22 mouse cellular contexts compared by ENCODE assay signal in genomic region chr16:89529846-89530245, GRCm38 (mm10). TPM values are rescaled to one million over a fixed set of nuclear protein-coding genes. Genes with fewer than 3 reads are reported as not detected.
DNase-seq lines count a peak whose midpoint lies in the region; ATAC-seq lines count a peak whose summit lies in the region.
"Had no signal": no experiment of that assay in that cellular context is flagged by ENCODE, and none has a peak within 500 bp of the region (broad histone marks: within the 10 kb centered on the region; RNA-seq: fewer than 3 reads in every experiment).

No protein-coding gene starts in this region.

- H3K4me3 ChIP-seq in forebrain, embryonic 10.5 days: no peak overlapping the region
- H3K4me3 ChIP-seq in forebrain, embryonic 12.5 days (replicated peaks): no peak overlapping the region
- H3K4me3 ChIP-seq in hindbrain, embryonic 13.5 days: no peak overlapping the region
- no peak overlapping the region for H3K4me3 ChIP-seq in midbrain, embryonic 14.5 days (replicated peaks; ENCODE audit: low read depth, low read length)

- peaks cover 37% of the 10 kb centered on the region for H3K4me1 ChIP-seq in forebrain, embryonic 10.5 days
- H3K4me1 ChIP-seq in forebrain, embryonic 12.5 days: peaks cover 36% of the 10 kb centered on the region
- H3K4me1 ChIP-seq in hindbrain, embryonic 13.5 days (replicated peaks): peaks cover 24% of the 10 kb centered on the region
- peaks cover 29% of the 10 kb centered on the region for H3K4me1 ChIP-seq in midbrain, embryonic 14.5 days (ENCODE audit: control insufficient read depth, insufficient read depth, low read length)

- H3K27me3 ChIP-seq in forebrain, embryonic 10.5 days (ENCODE audit: poor library complexity, severe bottlenecking): no peaks in the 10 kb centered on the region
- no peaks in the 10 kb centered on the region for H3K27me3 ChIP-seq in forebrain, embryonic 12.5 days
- no peaks in the 10 kb centered on the region for H3K27me3 ChIP-seq in hindbrain, embryonic 13.5 days
- no peaks in the 10 kb centered on the region for H3K27me3 ChIP-seq in midbrain, embryonic 14.5 days (ENCODE audit: control insufficient read depth, insufficient read depth, low read length)

- H3K27ac ChIP-seq in forebrain, embryonic 10.5 days: peak overlapping the region; percentile 68
- peak overlapping the region; percentile 71 for H3K27ac ChIP-seq in forebrain, embryonic 12.5 days
- H3K27ac ChIP-seq in hindbrain, embryonic 13.5 days: peak overlapping the region; percentile 69
- H3K27ac ChIP-seq in midbrain, embryonic 14.5 days (replicated peaks; ENCODE audit: low read depth, low read length): peak overlapping the region; percentile 78

- intact Hi-C loops in left cerebral cortex, postnatal 25 days (cut with DNase I): loop anchor here (5.0 kb wide), 1 partner anchor 232 kb away; no protein-coding TSS in a partner anchor

- H3K4me2 ChIP-seq in forebrain, embryonic 12.5 days: 0 out of 2 replicates have a peak overlapping the region, but pooled peaks have one; percentile 21
- H3K4me2 ChIP-seq in hindbrain, embryonic 13.5 days: no peak overlapping the region
- H3K4me2 ChIP-seq in midbrain, embryonic 14.5 days (ENCODE audit: low read length): peak overlapping the region; percentile 23; the same call in 1 of the 2 replicates

- H3K9ac ChIP-seq in forebrain, embryonic 12.5 days: 0 out of 2 replicates have a peak overlapping the region, but pooled peaks have one; percentile 12
- H3K9ac ChIP-seq in hindbrain, embryonic 13.5 days: no peak overlapping the region
- no peak overlapping the region for H3K9ac ChIP-seq in midbrain, embryonic 14.5 days (replicated peaks; ENCODE audit: low read length)

- H3K9me3 ChIP-seq in forebrain, embryonic 10.5 days: no peaks in the 10 kb centered on the region
- H3K9me3 ChIP-seq in forebrain, embryonic 12.5 days: no peaks in the 10 kb centered on the region
- H3K9me3 ChIP-seq in hindbrain, embryonic 13.5 days: no peaks in the 10 kb centered on the region
- H3K9me3 ChIP-seq in midbrain, embryonic 14.5 days (ENCODE audit: control insufficient read depth, low read length): no peaks in the 10 kb centered on the region

- 78% methylated on average over 7 of the region's 7 CpGs for WGBS in forebrain, embryonic 10.5 days
- 44% methylated on average over 7 of the region's 7 CpGs for WGBS in forebrain, embryonic 12.5 days
- WGBS in hindbrain, embryonic 13.5 days: 48% methylated on average over 7 of the region's 7 CpGs
- 30% methylated on average over 7 of the region's 7 CpGs for WGBS in midbrain, embryonic 14.5 days

- ATAC-seq in forebrain, embryonic 12.5 days (ENCODE audit: low FRiP score): peak; percentile 58
- ATAC-seq in hindbrain, embryonic 13.5 days (ENCODE audit: low FRiP score): peak; percentile 59; the same call in 1 of the 2 replicates
- ATAC-seq in midbrain, embryonic 14.5 days (ENCODE audit: low FRiP score, low TSS enrichment): peak; percentile 25; the same call in 1 of the 2 replicates
- ATAC-seq: CD4-positive, CD25-positive, alpha-beta regulatory T cell, adult 4 months had no signal

- H3K36me3 ChIP-seq in forebrain, embryonic 10.5 days (replicated peaks): no peaks in the 10 kb centered on the region
- H3K36me3 ChIP-seq in forebrain, embryonic 12.5 days (replicated peaks): no peaks in the 10 kb centered on the region
- H3K36me3 ChIP-seq in hindbrain, embryonic 13.5 days: no peaks in the 10 kb centered on the region
- no peaks in the 10 kb centered on the region for H3K36me3 ChIP-seq in midbrain, embryonic 14.5 days (ENCODE audit: control insufficient read depth, insufficient read depth, low read length)

- no peak for DNase-seq in forebrain, embryonic 10.5 days (ENCODE audit: extremely low spot score, low spot score)
- DNase-seq in midbrain, embryonic 14.5 days: peak; percentile 50
- no peak for DNase-seq in left cerebral cortex, postnatal 25 days (ENCODE audit: low spot score in 2 of 2)
- no peak for DNase-seq in frontal cortex, postnatal 10 days (ENCODE audit: low spot score in 2 of 2)
- no peak for DNase-seq in ovary, postnatal 36 days (ENCODE audit: low spot score)
- DNase-seq: adrenal gland, adult 2 months; cerebellum, postnatal 10 days; heart, adult 18-20 months; lung, adult 2 months; right cerebral cortex, postnatal 4 days; thymus, adult 18-20 months had no signal

RNA-seq across cellular contexts. Expression of gene Krtap7-1, which starts 21.7 kb away (rescaled TPM):
- polyA plus RNA-seq in forebrain, embryonic 10.5 days (2016; fragmentation: Nextera tagmentation; extraction: Ambion mirVana): not detected in 2 replicates
- polyA plus RNA-seq in forebrain, embryonic 12.5 days (2016; fragmentation: Nextera tagmentation; extraction: Ambion mirVana): not detected in 2 replicates
- 0.57 TPM in 1 of 2 replicates, not detected in the other for polyA plus RNA-seq in hindbrain, embryonic 13.5 days (2015; fragmentation: Nextera tagmentation; extraction: Ambion mirVana)
- polyA plus RNA-seq in midbrain, embryonic 14.5 days (2014; fragmentation: Nextera tagmentation; extraction: Ambion mirVana): 0.51 TPM in 1 of 2 replicates, not detected in the other
- not detected for total RNA-seq in left cerebral cortex, postnatal 25 days (2021)
- total RNA-seq: adrenal gland, adult 2 months; gastrocnemius, adult 18-20 months; heart, adult 18-20 months; layer of hippocampus, adult 8-10 months; liver, adult 2 months; MEL had no signal
- polyA plus RNA-seq: adrenal gland, adult 2 months; CD4-positive, CD25-positive, alpha-beta regulatory T cell, adult 4 months; embryonic facial prominence, embryonic 11.5 days; heart, embryonic 16.5 days; kidney, embryonic 14.5 days; liver, adult 2 months; lung, adult 2 months had no signal

RNA-seq across cellular contexts. Expression of gene Krtap11-1, which starts 41.1 kb away (rescaled TPM):
- not detected in 2 replicates for polyA plus RNA-seq in forebrain, embryonic 10.5 days (2016; fragmentation: Nextera tagmentation; extraction: Ambion mirVana)
- not detected in 2 replicates for polyA plus RNA-seq in forebrain, embryonic 12.5 days (2016; fragmentation: Nextera tagmentation; extraction: Ambion mirVana)
- not detected in 2 replicates for polyA plus RNA-seq in hindbrain, embryonic 13.5 days (2015; fragmentation: Nextera tagmentation; extraction: Ambion mirVana)
- not detected in 2 replicates for polyA plus RNA-seq in midbrain, embryonic 14.5 days (2014; fragmentation: Nextera tagmentation; extraction: Ambion mirVana)
- not detected for total RNA-seq in left cerebral cortex, postnatal 25 days (2021)
- total RNA-seq: adrenal gland, adult 2 months; gastrocnemius, adult 18-20 months; heart, adult 18-20 months; layer of hippocampus, adult 8-10 months; left cerebral cortex, postnatal 10 days; liver, adult 2 months; MEL had no signal
- polyA plus RNA-seq: adrenal gland, adult 2 months; CD4-positive, CD25-positive, alpha-beta regulatory T cell, adult 4 months; embryonic facial prominence, embryonic 11.5 days; heart, embryonic 16.5 days; kidney, embryonic 14.5 days; liver, adult 2 months; lung, adult 2 months had no signal

RNA-seq across cellular contexts. Expression of gene Krtap8-1, which starts 42.1 kb away (rescaled TPM):
- polyA plus RNA-seq in forebrain, embryonic 10.5 days (2016; fragmentation: Nextera tagmentation; extraction: Ambion mirVana): not detected in 2 replicates
- not detected in 2 replicates for polyA plus RNA-seq in forebrain, embryonic 12.5 days (2016; fragmentation: Nextera tagmentation; extraction: Ambion mirVana)
- not detected in 2 replicates for polyA plus RNA-seq in hindbrain, embryonic 13.5 days (2015; fragmentation: Nextera tagmentation; extraction: Ambion mirVana)
- polyA plus RNA-seq in midbrain, embryonic 14.5 days (2014; fragmentation: Nextera tagmentation; extraction: Ambion mirVana): not detected in 2 replicates
- total RNA-seq in left cerebral cortex, postnatal 25 days (2021): not detected
- total RNA-seq: adrenal gland, adult 2 months; gastrocnemius, adult 18-20 months; heart, adult 18-20 months; layer of hippocampus, adult 8-10 months; left cerebral cortex, postnatal 10 days; liver, adult 2 months; MEL had no signal
- polyA plus RNA-seq: adrenal gland, adult 2 months; CD4-positive, CD25-positive, alpha-beta regulatory T cell, adult 4 months; embryonic facial prominence, embryonic 11.5 days; heart, embryonic 16.5 days; kidney, embryonic 14.5 days; liver, adult 2 months; lung, adult 2 months had no signal
